Mouse (Mus musculus) spleen, embryonic (tissue): Measurements from ENCODE around the gene A530064D06Rik.
"Not testable (repeated sequence)": the region's sequence is repeated elsewhere in the genome, so short reads cannot be mapped to it uniquely, and the experiment has no call there.

Experiments
- CTCF ChIA-PET: fragments of 350-600 bp; sonication (Branson Sonifier 250); formaldehyde crosslinking; loops from one replicate; lab custom pipeline; 2022; lab: Charles Lee

Gene A530064D06Rik

GRCm38 (mm10) chr17:48167103-48167502 is at the start of gene A530064D06Rik:
Gene A530064D06Rik (minus strand): TSS chr17:48167275.
- CTCF ChIA-PET: not testable (repeated sequence)

GRCm38 (mm10) chr17:48215429-48215828 is 48.4 kb upstream of the A530064D06Rik start:
- CTCF ChIA-PET: no interaction called here

DNA sequence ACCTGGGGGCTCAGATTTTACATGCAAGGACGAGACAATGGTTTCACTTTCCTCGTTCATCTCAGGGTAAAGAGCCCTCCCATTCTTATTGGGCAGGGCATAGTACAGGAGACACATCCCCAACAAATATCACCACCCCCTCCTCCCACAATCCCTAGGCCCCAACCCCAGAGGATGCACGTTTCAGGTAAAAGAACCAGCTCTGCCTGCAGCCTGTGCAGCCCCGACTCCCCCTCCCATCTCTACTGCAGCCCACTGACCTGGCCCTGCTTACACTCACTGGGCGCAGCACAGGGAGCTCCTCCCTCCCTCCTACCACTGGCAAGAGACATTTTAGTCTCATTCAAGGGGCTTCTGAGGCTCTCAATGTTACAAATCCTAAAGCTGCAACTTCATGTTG is 46.4 kb upstream of the A530064D06Rik start:
- CTCF ChIA-PET: no interaction called here

DNA sequence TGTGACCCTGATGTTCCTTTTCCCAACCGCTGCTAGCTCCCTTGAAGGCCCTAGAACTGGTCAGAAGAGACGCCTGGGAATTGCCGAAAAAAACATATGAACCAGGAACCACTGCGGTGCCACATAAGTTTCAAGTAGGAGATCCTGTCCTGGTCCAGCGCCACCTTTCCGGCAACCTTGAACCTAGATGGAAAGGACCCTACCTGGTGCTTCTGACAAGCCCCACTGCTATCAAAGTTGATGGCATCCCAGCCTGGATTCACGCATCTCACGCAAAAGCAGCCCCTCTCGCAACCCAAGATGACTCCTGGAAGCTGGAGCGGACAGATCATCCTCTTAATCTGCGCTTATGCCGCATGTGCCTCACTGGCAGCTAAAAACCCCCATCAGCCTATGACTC is 45.5 kb upstream of the A530064D06Rik start:
- CTCF ChIA-PET: no interaction called here

GRCm38 (mm10) chr17:48203086-48203485 is 36.0 kb upstream of the A530064D06Rik start:
- CTCF ChIA-PET: no interaction called here

DNA sequence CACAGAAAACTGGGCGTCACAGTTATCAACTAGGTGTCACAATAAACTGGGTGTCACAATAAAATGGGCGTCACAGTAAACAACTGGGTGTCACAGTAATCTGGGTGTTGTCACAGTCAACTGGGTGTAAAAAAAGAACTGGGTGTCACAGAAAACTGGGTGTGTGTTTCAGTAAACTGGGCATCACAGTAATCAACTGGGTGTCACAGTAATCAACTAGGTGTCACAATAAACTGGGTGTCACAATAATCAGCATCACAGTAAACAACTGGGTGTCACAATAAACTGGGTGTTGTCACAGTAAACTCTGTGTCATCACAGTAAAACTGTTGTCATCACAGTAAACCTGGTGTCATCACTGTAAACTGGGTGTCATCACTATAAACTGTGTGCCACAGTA is 25.3 kb upstream of the A530064D06Rik start:
- CTCF ChIA-PET: no interaction called here

- CTCF ChIA-PET: interaction anchor here (0.7 kb wide), 1 partner anchor 282 kb away, joined by 6 read pairs; no protein-coding TSS in a partner anchor
Measured at GRCm38 (mm10) chr17:48185252-48185651, 18.2 kb upstream of the A530064D06Rik start.

DNA sequence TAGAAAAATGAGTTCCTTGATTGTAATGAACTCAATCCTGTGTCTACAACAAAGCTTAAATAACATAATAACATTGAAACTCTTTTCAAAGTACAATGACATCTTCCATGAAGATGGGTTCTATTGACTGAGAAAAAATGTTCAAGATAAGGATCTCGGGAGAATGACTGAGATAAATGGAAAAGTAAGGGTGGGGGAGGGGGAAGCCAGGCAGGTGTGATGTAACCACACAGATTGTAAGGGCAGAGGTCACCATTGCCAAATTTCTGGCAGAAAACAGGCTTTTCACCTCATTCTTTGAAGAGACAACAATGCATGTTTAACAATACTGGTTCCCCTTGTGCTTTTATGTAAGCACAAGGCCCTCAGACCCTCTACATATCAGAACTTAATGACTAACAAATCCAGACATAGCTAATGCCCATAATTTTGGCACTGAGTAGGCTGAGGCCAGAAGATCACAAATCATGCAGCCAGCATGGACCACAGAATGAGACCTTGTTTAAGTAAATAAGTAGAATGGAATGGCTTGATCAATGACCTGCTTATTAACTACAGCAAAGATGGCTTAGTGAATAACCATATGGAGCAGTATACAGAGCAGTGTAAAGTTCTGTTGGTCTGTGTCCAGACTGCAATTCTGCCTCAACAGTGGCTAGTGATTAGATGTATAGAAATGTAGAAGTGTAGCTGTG is 9.5 kb downstream of the A530064D06Rik start:
- CTCF ChIA-PET: no interaction called here

- CTCF ChIA-PET: no interaction called here
Measured at GRCm38 (mm10) chr17:48146120-48146519, 21.0 kb downstream of the A530064D06Rik start, which contains the start of gene 9830107B12Rik. Gene 9830107B12Rik (minus strand): TSS chr17:48146268.

- CTCF ChIA-PET: no interaction called here
Measured at GRCm38 (mm10) chr17:48132810-48133209, 34.3 kb downstream of the A530064D06Rik start.

GRCm38 (mm10) chr17:48120456-48120855 is 46.6 kb downstream of the A530064D06Rik start:
- CTCF ChIA-PET: no interaction called here

DNA sequence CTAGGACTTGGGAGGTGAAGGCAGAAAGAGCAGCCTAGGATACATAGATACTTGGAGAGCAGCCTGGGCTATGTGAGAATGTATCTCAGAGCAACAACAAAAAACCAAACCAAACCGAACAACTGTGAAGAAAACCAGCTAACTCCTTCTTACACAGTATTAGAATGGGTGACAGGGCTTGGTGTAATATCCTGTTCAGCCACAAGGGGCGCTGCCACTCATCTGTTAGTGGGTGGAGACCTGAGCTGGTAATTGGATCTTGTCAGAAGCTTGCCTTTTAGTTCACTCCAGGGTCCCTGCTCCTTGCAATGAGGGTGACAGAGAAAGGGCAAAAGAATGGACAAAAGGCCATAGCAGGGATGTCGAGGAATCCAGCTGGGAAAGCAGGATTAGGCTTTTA is 47.4 kb downstream of the A530064D06Rik start:
- CTCF ChIA-PET: no interaction called here

GRCm38 (mm10) chr17:48118570-48118969 is 48.5 kb downstream of the A530064D06Rik start:
- CTCF ChIA-PET: interaction anchor here (0.8 kb wide), 1 partner anchor 10 kb away, joined by 3 read pairs; no protein-coding TSS in a partner anchor

GRCm38 (mm10) chr17:48110547-48111287 is 56.4 kb downstream of the A530064D06Rik start:
- CTCF ChIA-PET: interaction anchor here (0.5 kb wide), 1 partner anchor 188 kb away, joined by 4 read pairs; the partner anchor contains the start of gene Treml2

- CTCF ChIA-PET: interaction anchor here (0.6 to 1.1 kb wide), 4 partner anchors 10 to 317 kb away, joined by 3 read pairs; no protein-coding TSS in a partner anchor
Measured at GRCm38 (mm10) chr17:48108520-48108919, 58.6 kb downstream of the A530064D06Rik start.

DNA sequence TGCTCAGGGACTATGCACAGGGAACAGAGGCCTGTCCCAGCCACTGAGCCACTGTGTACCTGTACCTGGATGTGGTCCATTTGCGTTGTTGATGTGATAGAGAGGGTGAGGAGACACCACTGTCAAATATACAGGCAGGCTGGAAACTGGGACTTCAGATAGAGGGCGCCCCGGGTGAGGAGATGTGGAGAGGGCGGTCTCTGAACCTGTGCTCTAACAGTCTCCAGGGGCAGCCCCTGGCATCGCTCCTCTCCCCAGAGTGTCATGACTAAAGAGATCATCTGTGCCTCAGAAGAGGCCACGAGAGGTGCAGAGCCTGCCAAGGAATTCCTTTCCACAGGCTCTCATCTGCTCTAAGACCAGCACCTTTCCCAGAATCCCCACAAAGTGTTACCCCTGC is 59.2 kb downstream of the A530064D06Rik start:
- CTCF ChIA-PET: interaction anchor here (0.6 to 1.1 kb wide), 4 partner anchors 10 to 317 kb away, joined by 3 read pairs; no protein-coding TSS in a partner anchor

DNA sequence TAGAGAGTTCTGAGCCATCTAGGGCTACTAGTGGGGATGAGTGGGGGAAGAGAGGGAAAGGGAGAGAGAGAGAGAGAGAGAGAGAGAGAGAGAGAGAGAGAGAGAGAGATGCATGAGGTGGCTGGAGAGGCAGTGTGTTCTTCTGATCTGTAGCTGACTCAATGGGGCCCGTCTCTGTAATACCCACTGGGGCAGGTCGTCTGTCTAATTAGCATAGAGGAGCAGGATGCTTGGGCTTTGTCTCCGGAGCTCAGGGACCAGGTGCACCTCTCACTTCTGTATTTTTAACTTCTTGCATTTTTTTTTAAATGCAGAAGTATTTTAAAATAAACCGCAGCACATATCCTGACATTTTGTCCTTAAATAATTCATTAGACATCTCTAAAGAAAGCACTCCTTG is 59.7 kb downstream of the A530064D06Rik start:
- CTCF ChIA-PET: interaction anchor here (0.5 to 0.6 kb wide), 2 partner anchors 164 to 184 kb away, joined by 3 read pairs; no protein-coding TSS in a partner anchor

DNA sequence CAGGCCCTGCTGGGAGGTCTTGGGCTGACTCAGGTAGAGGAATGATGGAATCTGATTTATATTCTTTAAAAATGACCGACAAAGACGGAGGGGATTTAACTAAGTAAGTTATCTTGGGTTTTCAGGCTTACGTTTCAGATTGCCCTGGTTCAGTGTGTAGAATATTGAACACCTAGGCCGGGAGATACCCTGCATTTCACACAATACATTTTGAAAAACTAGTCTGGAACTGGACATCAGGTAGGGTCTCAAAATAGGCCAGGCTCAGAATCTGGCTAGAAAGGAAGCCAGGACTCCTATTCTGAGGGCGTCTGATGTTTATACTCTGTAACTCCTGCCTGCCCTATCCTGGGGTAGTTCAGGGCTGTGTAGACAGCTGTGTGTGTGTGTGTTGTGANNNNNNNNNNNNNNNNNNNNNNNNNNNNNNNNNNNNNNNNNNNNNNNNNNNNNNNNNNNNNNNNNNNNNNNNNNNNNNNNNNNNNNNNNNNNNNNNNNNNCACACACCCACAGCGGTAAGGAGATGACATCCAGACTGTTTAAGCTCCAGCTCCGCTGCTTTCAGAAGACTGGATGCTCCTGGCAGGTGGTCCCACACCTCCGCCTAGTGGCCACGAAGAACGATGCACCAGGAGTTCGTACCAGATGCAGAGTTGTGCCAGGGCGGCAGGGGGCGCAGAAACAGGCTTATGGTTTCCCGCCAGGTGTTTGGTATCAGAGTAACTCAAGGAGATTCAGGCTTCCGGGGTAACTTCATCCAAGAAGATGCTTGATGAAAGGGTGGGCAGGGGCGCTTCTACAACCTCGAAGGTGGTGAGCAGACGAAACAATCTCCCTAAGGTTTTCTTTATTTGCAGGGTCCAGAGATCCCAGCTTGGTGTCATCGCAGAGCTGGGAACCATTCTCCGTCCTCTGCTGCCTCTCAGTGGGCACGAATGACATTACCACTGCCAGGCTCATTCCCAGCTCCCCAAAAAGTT is 66.3 kb downstream of the A530064D06Rik start:
- CTCF ChIA-PET: interaction anchor here (0.6 to 1.1 kb wide), 4 partner anchors 13 to 505 kb away, joined by 3 to 4 read pairs (median 3); no protein-coding TSS in a partner anchor

DNA sequence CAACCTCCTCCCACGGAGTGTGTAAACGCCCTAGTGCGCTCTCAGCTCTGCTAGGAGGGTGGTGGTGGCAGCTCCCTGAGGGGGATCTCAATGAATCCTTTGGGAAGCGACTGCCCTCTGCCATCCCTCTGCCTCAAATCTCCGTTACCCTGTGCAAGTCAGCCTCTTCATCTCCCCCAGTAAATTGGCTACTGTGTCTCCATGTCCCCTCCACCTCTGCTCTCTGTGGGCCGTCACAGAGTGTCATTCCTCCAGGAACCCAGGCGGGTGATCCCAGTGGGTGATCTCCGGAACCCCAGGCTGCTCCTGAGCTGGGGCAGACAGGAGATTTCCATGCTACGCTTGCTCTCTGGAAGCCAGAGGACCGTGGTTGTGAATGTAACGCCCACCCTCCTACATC is 67.8 kb downstream of the A530064D06Rik start:
- CTCF ChIA-PET: interaction anchor here (0.5 to 0.7 kb wide), 3 partner anchors 45 to 385 kb away, joined by 3 to 11 read pairs (median 5); no protein-coding TSS in a partner anchor
